Mouse (Mus musculus) forebrain, embryonic 15.5 days (tissue): ENCODE data around the gene Rpl37a. TPM values are rescaled to one million over a fixed set of nuclear protein-coding genes. Genes with fewer than 3 reads are reported as not detected.

Experiments used
- ATAC-seq: fragments of 200-750 bp; cut with Nextera tagmentation; replicated peaks from 2 replicates; pipeline ENCODE4 v1.8.0; 2017; ENCODE audit warnings: mild to moderate bottlenecking, moderate TSS enrichment, moderate library complexity
- H3K27ac ChIP-seq: fragments of 300-500 bp; sonication (generic); replicated peaks from 2 replicates; pipeline ENCODE4 v1.5.1; 2015; ENCODE audit warnings: mild to moderate bottlenecking, inconsistent platforms
- H3K27me3 ChIP-seq: fragments of 300-500 bp; sonication (generic); 2 replicates; pipeline ENCODE4 v1.6.1; 2015; ENCODE audit warnings: inconsistent platforms
- H3K36me3 ChIP-seq: fragments of 300-500 bp; sonication (generic); 2 replicates; pipeline ENCODE4 v1.6.1; 2015; ENCODE audit warnings: mild to moderate bottlenecking, inconsistent platforms
- H3K4me1 ChIP-seq: fragments of 300-500 bp; sonication (generic); 2 replicates; pipeline ENCODE4 v1.6.1; 2015; ENCODE audit warnings: inconsistent platforms
- H3K4me2 ChIP-seq: fragments of 300-500 bp; sonication (generic); replicated peaks from 2 replicates; pipeline ENCODE4 v1.6.1; 2015; ENCODE audit warnings: mild to moderate bottlenecking, inconsistent platforms
- H3K4me3 ChIP-seq: fragments of 300-500 bp; sonication (generic); 2 replicates; pipeline ENCODE4 v1.5.1; 2015; ENCODE audit warnings: mild to moderate bottlenecking, inconsistent platforms
- H3K9ac ChIP-seq: fragments of 300-500 bp; sonication (generic); replicated peaks from 2 replicates; pipeline ENCODE4 v1.6.1; 2015; ENCODE audit warnings: mild to moderate bottlenecking, inconsistent platforms
- H3K9me3 ChIP-seq: fragments of 300-500 bp; sonication (generic); 2 replicates; pipeline ENCODE4 v1.6.1; 2016; ENCODE audit warnings: inconsistent platforms
- WGBS: fragments of 180-500 bp; shearing (Covaris S2); methylation state at CpG from one replicate; pipeline ENCODE4 v1.1.7; 2015; ENCODE audit warnings: mixed read lengths; 5-methylcytosine and 5-hydroxymethylcytosine counted together
- polyA plus RNA-seq: library from polyadenylated mRNA; unstranded; fragments of >200 nt; fragmentation: Nextera tagmentation; extraction: Ambion mirVana; gene quantifications from 2 replicates; pipeline ENCODE4 v1.2.1, GENCODE M21; 2015

Rpl37a gene
- polyA plus RNA-seq, 1 experiment from 2014 or later = 1,140 TPM

DNA sequence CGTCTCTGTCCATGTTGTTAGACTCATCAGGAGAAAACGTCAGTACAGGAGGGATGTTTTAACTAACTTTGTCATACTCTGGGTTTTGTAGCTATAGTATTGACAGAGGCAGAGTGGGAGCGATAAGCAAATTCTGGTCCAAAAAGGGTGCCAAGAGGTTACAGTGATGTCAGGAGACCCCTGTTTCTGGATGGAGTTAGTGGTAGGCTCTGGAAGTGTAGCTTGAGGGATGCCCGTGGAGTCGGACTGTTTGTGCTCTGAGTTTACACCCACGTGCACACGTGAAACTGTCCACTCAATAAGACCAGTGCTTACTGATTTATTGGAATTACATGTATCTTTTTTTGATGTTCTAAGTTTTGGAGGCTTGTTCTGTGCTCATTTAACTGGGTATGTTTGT is 6.5 kb downstream of the Rpl37a start:
- Histone ChIP-seq H3K27me3 (no peaks in the 10 kb centered on the region), H3K36me3 (peaks cover 31% of the 10 kb centered on the region), H3K4me1 (peaks cover 11% of the 10 kb centered on the region), H3K9ac (no peak overlapping the region), H3K27ac (no peak overlapping the region), H3K4me3 (no peak overlapping the region), H3K9me3 (no peaks in the 10 kb centered on the region), H3K4me2 (no peak overlapping the region)
- no peak for ATAC-seq
- WGBS = 89% methylated on average over 7 of the region's 7 CpGs

- peaks cover 21% of the 10 kb centered on the region for H3K36me3 ChIP-seq
Measured at GRCm38 (mm10) chr1:72718846-72719245, 7.8 kb downstream of the Rpl37a start.

DNA sequence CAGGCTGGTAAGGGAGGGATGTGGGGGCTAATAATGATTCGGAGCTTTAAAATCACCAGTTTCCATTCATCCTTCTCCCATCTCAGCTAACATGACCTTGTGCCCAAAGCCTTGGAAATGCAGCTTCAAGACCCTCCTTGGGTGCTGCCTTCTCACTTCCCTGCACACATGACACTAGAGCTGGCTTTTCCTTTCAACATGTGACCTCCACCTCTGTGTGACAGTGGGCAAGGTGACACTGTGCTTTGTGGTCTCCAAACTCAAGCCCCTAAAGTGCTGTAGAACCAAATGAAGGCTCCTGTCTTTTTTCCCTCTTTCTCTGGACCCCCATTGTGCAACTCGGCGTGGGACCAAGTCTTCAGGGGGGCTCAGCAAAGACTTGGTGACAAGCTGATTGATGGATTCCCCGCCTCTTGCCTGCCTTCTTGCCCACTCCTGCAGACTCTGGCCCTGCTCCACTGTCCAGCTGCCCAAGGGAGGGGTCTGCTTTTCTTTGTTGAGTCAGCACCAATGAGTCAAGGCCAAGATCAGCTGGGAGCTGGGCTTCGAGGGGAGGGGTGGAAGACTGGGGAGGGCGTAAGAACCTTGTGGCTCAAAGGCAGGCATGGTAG is 9.1 kb downstream of the Rpl37a start:
- Histone ChIP-seq H3K27me3 (no peaks in the 10 kb centered on the region), H3K9ac (no peak overlapping the region), H3K27ac (no peak overlapping the region), H3K4me2 (no peak overlapping the region), H3K4me3 (no peak overlapping the region), H3K36me3 (peaks cover 9% of the 10 kb centered on the region), H3K9me3 (no peaks in the 10 kb centered on the region), H3K4me1 (no peaks in the 10 kb centered on the region)
- ATAC-seq = peak; percentile 29; the same call in 1 of the 2 replicates
- 38% methylated on average over 6 of the region's 6 CpGs for WGBS

More at GRCm38 (mm10) chr1:72718846-72719245, 7.8 kb downstream of the Rpl37a start:
- peak; percentile 60 for ATAC-seq
- WGBS = 12% methylated on average over 5 of the region's 5 CpGs
- H3K4me3 ChIP-seq = no peak overlapping the region
- H3K4me2 ChIP-seq = no peak overlapping the region
- no peak overlapping the region for H3K9ac ChIP-seq
- no peaks in the 10 kb centered on the region for H3K27me3 ChIP-seq
- no peaks in the 10 kb centered on the region for H3K9me3 ChIP-seq
- H3K4me1 ChIP-seq = no peaks in the 10 kb centered on the region
- H3K27ac ChIP-seq = no peak overlapping the region

GRCm38 (mm10) chr1:72722646-72723045 is 11.6 kb downstream of the Rpl37a start:
- Histone ChIP-seq H3K27ac (no peak overlapping the region), H3K4me3 (no peak overlapping the region), H3K36me3 (no peaks in the 10 kb centered on the region), H3K27me3 (no peaks in the 10 kb centered on the region), H3K4me2 (no peak overlapping the region), H3K4me1 (no peaks in the 10 kb centered on the region), H3K9ac (no peak overlapping the region), H3K9me3 (no peaks in the 10 kb centered on the region)
- 48% methylated on average over 8 of the region's 8 CpGs for WGBS
- no peak for ATAC-seq

DNA sequence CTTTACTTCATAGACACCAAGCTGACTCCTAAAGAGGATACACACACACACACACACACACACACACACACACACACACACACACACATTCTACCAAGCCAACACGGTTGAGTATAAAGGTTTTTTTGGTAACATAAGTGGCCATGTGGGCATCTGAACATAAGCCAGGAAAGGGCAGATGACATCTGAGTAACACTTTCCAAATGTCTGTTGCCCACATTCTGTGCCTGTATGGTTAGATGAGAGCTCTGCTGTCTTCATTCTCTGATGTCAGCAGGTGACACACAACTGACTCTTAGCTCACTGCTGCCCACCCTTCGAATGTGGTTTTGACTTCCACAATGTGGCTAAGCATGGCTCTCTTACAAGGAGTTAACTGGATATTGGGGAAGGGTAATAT is 13.3 kb downstream of the Rpl37a start:
- 74% methylated on average over 2 of the region's 2 CpGs for WGBS
- Histone ChIP-seq H3K4me1 (no peaks in the 10 kb centered on the region), H3K9me3 (no peaks in the 10 kb centered on the region), H3K9ac (no peak overlapping the region), H3K27ac (no peak overlapping the region), H3K4me2 (no peak overlapping the region), H3K27me3 (no peaks in the 10 kb centered on the region), H3K36me3 (no peaks in the 10 kb centered on the region), H3K4me3 (no peak overlapping the region)
- ATAC-seq = no peak

- 92% methylated on average over 13 of the region's 13 CpGs for WGBS
- no peak for ATAC-seq
- no peaks in the 10 kb centered on the region for H3K36me3 ChIP-seq
Measured at GRCm38 (mm10) chr1:72725941-72726340, 14.9 kb downstream of the Rpl37a start.

DNA sequence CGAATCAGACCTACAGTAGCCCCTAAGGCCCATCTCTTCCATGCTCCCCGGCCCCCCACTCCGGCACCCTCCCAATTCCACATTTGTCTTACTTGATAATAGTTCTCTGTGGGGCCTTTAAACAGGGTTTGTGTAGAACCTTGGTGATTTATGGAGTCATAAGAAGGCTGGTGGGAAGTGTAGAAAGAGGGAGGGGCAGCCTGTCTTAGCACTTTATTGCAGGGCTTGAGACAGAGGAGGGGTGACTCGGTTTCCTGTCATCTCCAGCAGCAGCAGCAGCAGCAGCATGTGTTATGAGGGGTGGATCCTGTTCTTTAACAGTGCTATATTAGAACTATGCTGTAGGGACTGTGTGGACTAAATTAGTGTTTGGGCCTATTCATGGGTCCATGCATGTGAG is 17.7 kb downstream of the Rpl37a start:
- 0 out of 2 replicates have a peak, but pooled peaks cover 3% of the 10 kb centered on the region for H3K4me1 ChIP-seq
- no peak overlapping the region for H3K4me3 ChIP-seq
- WGBS = 94% methylated on average over 4 of the region's 4 CpGs
- no peak overlapping the region for H3K4me2 ChIP-seq
- H3K27me3 ChIP-seq = no peaks in the 10 kb centered on the region
- no peaks in the 10 kb centered on the region for H3K9me3 ChIP-seq
- ATAC-seq = no peak
- no peaks in the 10 kb centered on the region for H3K36me3 ChIP-seq
- no peak overlapping the region for H3K27ac ChIP-seq
- H3K9ac ChIP-seq = no peak overlapping the region

More at GRCm38 (mm10) chr1:72725941-72726340, 14.9 kb downstream of the Rpl37a start:
- Histone ChIP-seq H3K27ac (no peak overlapping the region), H3K9ac (no peak overlapping the region), H3K27me3 (no peaks in the 10 kb centered on the region), H3K4me2 (no peak overlapping the region), H3K4me3 (no peak overlapping the region), H3K9me3 (no peaks in the 10 kb centered on the region), H3K4me1 (0 out of 2 replicates have a peak, but pooled peaks cover 3% of the 10 kb centered on the region)

GRCm38 (mm10) chr1:72730126-72730525 is 19.0 kb downstream of the Rpl37a start:
- Histone ChIP-seq H3K9ac (no peak overlapping the region), H3K4me2 (no peak overlapping the region), H3K4me3 (no peak overlapping the region), H3K36me3 (no peaks in the 10 kb centered on the region), H3K27me3 (no peaks in the 10 kb centered on the region), H3K27ac (no peak overlapping the region), H3K9me3 (no peaks in the 10 kb centered on the region), H3K4me1 (0 out of 2 replicates have a peak, but pooled peaks cover 3% of the 10 kb centered on the region)
- WGBS = 80% methylated on average over 10 of the region's 10 CpGs
- ATAC-seq = no peak

GRCm38 (mm10) chr1:72733191-72733691 is 22.2 kb downstream of the Rpl37a start:
- no peak overlapping the region for H3K9ac ChIP-seq
- no peaks in the 10 kb centered on the region for H3K27me3 ChIP-seq
- ATAC-seq = no peak
- no peaks in the 10 kb centered on the region for H3K36me3 ChIP-seq
- no peaks in the 10 kb centered on the region for H3K9me3 ChIP-seq
- no peak overlapping the region for H3K4me2 ChIP-seq
- WGBS = 77% methylated on average over 9 of the region's 9 CpGs
- no peak overlapping the region for H3K27ac ChIP-seq
- 0 out of 2 replicates have a peak, but pooled peaks cover 3% of the 10 kb centered on the region for H3K4me1 ChIP-seq
- H3K4me3 ChIP-seq = no peak overlapping the region

GRCm38 (mm10) chr1:72736397-72737125 is 25.5 kb downstream of the Rpl37a start:
- Histone ChIP-seq H3K27ac (no peak overlapping the region), H3K4me1 (peaks cover 13% of the 10 kb centered on the region), H3K9ac (no peak overlapping the region), H3K4me3 (no peak overlapping the region), H3K36me3 (no peaks in the 10 kb centered on the region), H3K27me3 (no peaks in the 10 kb centered on the region), H3K4me2 (no peak overlapping the region), H3K9me3 (no peaks in the 10 kb centered on the region)
- WGBS = 73% methylated on average over 13 of the region's 13 CpGs
- no peak for ATAC-seq

DNA sequence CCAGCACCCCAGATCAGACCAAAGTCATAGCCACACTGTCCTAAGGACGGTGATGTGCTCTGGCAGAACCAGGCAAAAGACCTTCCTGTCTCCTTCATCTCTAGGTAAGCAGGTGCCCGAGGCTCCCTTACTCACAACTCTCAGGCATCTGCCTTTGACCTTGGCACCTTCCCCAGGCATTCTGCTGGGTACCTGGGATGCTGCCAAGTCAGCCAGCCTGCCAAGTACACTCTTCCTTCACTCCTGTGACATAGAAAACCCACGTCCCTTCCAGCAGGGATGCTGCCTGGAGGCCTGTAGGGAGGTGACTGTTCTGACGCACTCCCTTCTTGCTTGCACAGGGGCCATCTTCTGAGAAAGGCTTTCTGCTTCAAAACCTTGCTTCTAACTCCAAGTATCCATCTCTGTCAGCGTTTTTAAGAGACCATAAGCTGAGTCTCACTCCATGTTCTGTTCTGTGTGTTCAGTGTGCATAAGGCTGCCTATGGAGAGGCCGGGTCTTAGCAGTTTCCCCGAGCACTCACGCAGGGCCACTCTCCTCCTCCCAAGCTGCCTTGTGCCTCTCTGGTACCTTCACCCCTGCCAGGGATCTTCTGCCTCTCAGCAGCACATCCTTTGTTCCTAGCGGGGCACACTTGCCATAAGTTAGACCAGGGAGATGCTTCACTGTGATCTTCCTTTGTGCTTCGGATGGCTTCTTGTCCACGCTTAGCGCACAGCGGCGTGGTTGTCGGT is 28.0 kb downstream of the Rpl37a start:
- Histone ChIP-seq H3K4me3 (no peak overlapping the region), H3K4me2 (no peak overlapping the region; the same call in 1 of the 2 replicates), H3K4me1 (peaks cover 13% of the 10 kb centered on the region), H3K9ac (no peak overlapping the region), H3K27ac (peak overlapping the region; percentile 60), H3K9me3 (no peaks in the 10 kb centered on the region), H3K27me3 (no peaks in the 10 kb centered on the region), H3K36me3 (no peaks in the 10 kb centered on the region)
- ATAC-seq = peak; percentile 49
- WGBS = 41% methylated on average over 15 of the region's 15 CpGs

DNA sequence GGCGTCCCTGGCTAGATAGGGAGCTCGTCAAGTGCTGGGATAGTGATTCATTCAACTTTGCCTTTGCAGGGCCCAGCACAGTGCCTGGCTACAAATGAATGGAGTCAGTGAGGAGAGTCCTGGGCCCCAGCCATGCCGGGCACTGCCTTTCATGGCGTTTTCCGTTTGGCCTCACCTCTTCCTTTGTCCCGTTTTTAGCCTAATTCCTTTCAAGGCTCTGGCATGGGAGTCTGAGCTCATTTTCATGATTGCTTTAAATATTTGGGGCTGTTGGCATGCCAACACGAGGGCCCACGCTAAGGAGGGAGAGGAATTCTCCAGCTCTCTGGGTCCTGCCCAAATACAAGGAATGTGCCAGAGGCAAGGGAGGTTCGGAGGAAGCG is 28.6 kb downstream of the Rpl37a start:
- H3K9me3 ChIP-seq = no peaks in the 10 kb centered on the region
- H3K4me3 ChIP-seq = no peak overlapping the region
- peak; percentile 84 for ATAC-seq
- H3K27ac ChIP-seq = peak overlapping the region; percentile 60
- H3K4me1 ChIP-seq = peaks cover 13% of the 10 kb centered on the region
- H3K27me3 ChIP-seq = no peaks in the 10 kb centered on the region
- H3K36me3 ChIP-seq = no peaks in the 10 kb centered on the region
- WGBS = 18% methylated on average over 10 of the region's 10 CpGs
- H3K9ac ChIP-seq = no peak overlapping the region
- H3K4me2 ChIP-seq = no peak overlapping the region; the same call in 1 of the 2 replicates
